In the genomic region with DNA sequence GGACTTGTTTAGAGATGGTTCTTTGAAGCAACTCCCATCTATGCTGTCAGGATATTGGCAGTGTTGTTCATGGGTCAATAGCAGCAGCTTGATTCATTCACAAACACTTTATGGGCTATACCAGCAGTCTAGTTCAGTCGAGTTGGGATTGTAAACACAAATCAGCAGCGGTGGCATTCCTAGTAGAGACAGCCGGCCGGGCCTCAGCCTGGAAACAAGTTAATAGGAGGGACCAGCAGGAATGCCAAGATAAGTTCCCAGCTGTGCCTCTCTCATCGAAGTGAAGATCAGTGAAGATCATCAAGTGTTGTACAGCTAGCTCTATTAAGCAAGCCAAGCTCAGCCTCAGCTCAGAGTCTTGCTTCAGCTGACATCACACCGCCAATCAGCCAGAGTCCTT, we compare ENCODE assay signal across 22 mouse cellular contexts. TPM values are rescaled to one million over a fixed set of nuclear protein-coding genes. Genes with fewer than 3 reads are reported as not detected.
A peak's percentile ranks its signal among the peaks of the same experiment; 100 is the strongest.
DNase-seq lines count a peak whose midpoint lies in the region; ATAC-seq and TF ChIP-seq lines count a peak whose summit lies in the region.
"Had no signal": no experiment of that assay in that cellular context is flagged by ENCODE, and none has a peak within 500 bp of the region (broad histone marks: within the 10 kb centered on the region; RNA-seq: fewer than 3 reads in every experiment).

No protein-coding gene starts in this region.

- ATAC-seq in forebrain, embryonic 11.5 days (replicated peaks; ENCODE audit: low FRiP score) = no peak
- no peak for ATAC-seq in forebrain, embryonic 13.5 days
- ATAC-seq in kidney, embryonic 16.5 days (ENCODE audit: low FRiP score, low TSS enrichment) = no peak
- peak; percentile 89 for ATAC-seq in lung, embryonic 14.5 days (ENCODE audit: insufficient read depth)
- ATAC-seq in liver, postnatal 0 days = no peak
- ATAC-seq: forebrain, embryonic 16.5 days; midbrain, embryonic 16.5 days; Patski had no signal

- H3K4me2 ChIP-seq in forebrain, embryonic 11.5 days (ENCODE audit: low read depth, low read length, severe bottlenecking) = no peak overlapping the region
- no peak overlapping the region for H3K4me2 ChIP-seq in forebrain, embryonic 13.5 days
- no peak overlapping the region for H3K4me2 ChIP-seq in kidney, embryonic 16.5 days (replicated peaks; ENCODE audit: low read depth, low read length)
- no peak overlapping the region; the same call in 1 of the 2 replicates for H3K4me2 ChIP-seq in lung, embryonic 14.5 days
- no peak overlapping the region for H3K4me2 ChIP-seq in liver, postnatal 0 days (ENCODE audit: low read depth, low read length)
- H3K4me2 ChIP-seq: embryonic facial prominence, embryonic 12.5 days; hindbrain, embryonic 14.5 days; liver, embryonic 15.5 days had no signal

- H3K36me3 ChIP-seq in forebrain, embryonic 11.5 days (ENCODE audit: control insufficient read depth, insufficient read depth, low read length) = no peaks in the 10 kb centered on the region
- no peaks in the 10 kb centered on the region for H3K36me3 ChIP-seq in forebrain, embryonic 13.5 days (ENCODE audit: poor library complexity, severe bottlenecking)
- H3K36me3 ChIP-seq in kidney, embryonic 16.5 days (ENCODE audit: insufficient read depth, low read length) = no peaks in the 10 kb centered on the region
- no peaks in the 10 kb centered on the region for H3K36me3 ChIP-seq in lung, embryonic 14.5 days (ENCODE audit: insufficient read depth)
- H3K36me3 ChIP-seq in liver, postnatal 0 days (replicated peaks; ENCODE audit: insufficient read depth, low read length) = no peaks in the 10 kb centered on the region
- H3K36me3 ChIP-seq: embryonic facial prominence, embryonic 12.5 days; liver, embryonic 15.5 days had no signal

- TF ChIP-seq EP300 in liver, postnatal 0 days (IDR thresholded peaks at IDR 0.05; ENCODE audit: low read depth) = no peak

- DNase-seq in forebrain, embryonic 11.5 days (ENCODE audit: low spot score) = peak; percentile 11
- no peak for DNase-seq in kidney, adult 11 months
- peak; percentile 97 for DNase-seq in lung, embryonic 14.5 days
- peak; percentile 61 for DNase-seq in lung, postnatal 36 days
- no peak for DNase-seq in thymus, postnatal 36 days
- no peak for DNase-seq in liver, postnatal 0 days
- DNase-seq: adrenal gland, postnatal 10 days; cerebellum, adult 9-10 months; heart, postnatal 36 days; thymus, postnatal 25 days had no signal

- H3K4me3 ChIP-seq in forebrain, embryonic 11.5 days (ENCODE audit: low read depth, low read length) = no peak overlapping the region
- no peak overlapping the region for H3K4me3 ChIP-seq in forebrain, embryonic 13.5 days
- H3K4me3 ChIP-seq in kidney, embryonic 16.5 days (ENCODE audit: low read length) = no peak overlapping the region
- no peak overlapping the region for H3K4me3 ChIP-seq in lung, embryonic 14.5 days (ENCODE audit: low read depth, low read length)
- H3K4me3 ChIP-seq in liver, postnatal 0 days (ENCODE audit: low read depth, low read length) = no peak overlapping the region
- H3K4me3 ChIP-seq: embryonic facial prominence, embryonic 12.5 days; erythroblast, embryonic 14.5 days; liver, embryonic 15.5 days had no signal

- no peak for TF ChIP-seq CTCF in lung, embryonic 14.5 days (IDR thresholded peaks at IDR 0.05; ENCODE audit: low read depth)
- no peak for TF ChIP-seq CTCF in liver, postnatal 0 days (IDR thresholded peaks at IDR 0.05; ENCODE audit: low read depth)

- WGBS in forebrain, embryonic 11.5 days = 79% methylated on average over 6 of the region's 6 CpGs
- WGBS in forebrain, embryonic 13.5 days = 77% methylated on average over 6 of the region's 6 CpGs
- WGBS in kidney, embryonic 16.5 days = 41% methylated on average over 6 of the region's 6 CpGs
- WGBS in lung, embryonic 14.5 days = 21% methylated on average over 6 of the region's 6 CpGs
- 60% methylated on average over 6 of the region's 6 CpGs for WGBS in liver, postnatal 0 days (ENCODE audit: insufficient replicate concordance)

- H3K9ac ChIP-seq in forebrain, embryonic 11.5 days (ENCODE audit: low read length) = no peak overlapping the region
- H3K9ac ChIP-seq in forebrain, embryonic 13.5 days = no peak overlapping the region
- H3K9ac ChIP-seq in kidney, embryonic 16.5 days (replicated peaks; ENCODE audit: low read length) = no peak overlapping the region
- no peak overlapping the region for H3K9ac ChIP-seq in lung, embryonic 14.5 days
- H3K9ac ChIP-seq in liver, postnatal 0 days (replicated peaks) = no peak overlapping the region
- H3K9ac ChIP-seq: embryonic facial prominence, embryonic 12.5 days; hindbrain, embryonic 14.5 days; liver, embryonic 15.5 days had no signal

- no peaks in the 10 kb centered on the region for H3K27me3 ChIP-seq in forebrain, embryonic 11.5 days (ENCODE audit: control insufficient read depth, insufficient read depth, low read length)
- no peaks in the 10 kb centered on the region for H3K27me3 ChIP-seq in forebrain, embryonic 13.5 days
- no peaks in the 10 kb centered on the region for H3K27me3 ChIP-seq in kidney, embryonic 16.5 days (ENCODE audit: insufficient read depth, low read length)
- no peaks in the 10 kb centered on the region for H3K27me3 ChIP-seq in lung, embryonic 14.5 days (ENCODE audit: insufficient read depth, low read length)
- no peaks in the 10 kb centered on the region for H3K27me3 ChIP-seq in liver, postnatal 0 days (ENCODE audit: insufficient read depth, low read length)
- H3K27me3 ChIP-seq: embryonic facial prominence, embryonic 12.5 days; liver, embryonic 15.5 days; Patski had no signal

- no peaks in the 10 kb centered on the region for H3K4me1 ChIP-seq in forebrain, embryonic 11.5 days (replicated peaks; ENCODE audit: control insufficient read depth, insufficient read depth, low read length)
- H3K4me1 ChIP-seq in forebrain, embryonic 13.5 days = no peaks in the 10 kb centered on the region
- H3K4me1 ChIP-seq in kidney, embryonic 16.5 days (ENCODE audit: insufficient read depth, low read length) = peaks cover 61% of the 10 kb centered on the region
- peaks cover 14% of the 10 kb centered on the region for H3K4me1 ChIP-seq in lung, embryonic 14.5 days (ENCODE audit: insufficient read depth)
- H3K4me1 ChIP-seq in liver, postnatal 0 days (ENCODE audit: insufficient read depth) = peaks cover 31% of the 10 kb centered on the region
- H3K4me1 ChIP-seq: embryonic facial prominence, embryonic 12.5 days had no signal

- no peak overlapping the region for H3K27ac ChIP-seq in forebrain, embryonic 11.5 days (ENCODE audit: low read depth, low read length)
- H3K27ac ChIP-seq in forebrain, embryonic 13.5 days = no peak overlapping the region
- H3K27ac ChIP-seq in kidney, embryonic 16.5 days (ENCODE audit: low read length) = peak overlapping the region; percentile 48
- peak overlapping the region; percentile 85 for H3K27ac ChIP-seq in lung, embryonic 14.5 days (ENCODE audit: low read depth)
- H3K27ac ChIP-seq in liver, postnatal 0 days (ENCODE audit: low read depth) = no peak overlapping the region
- H3K27ac ChIP-seq: embryonic facial prominence, embryonic 12.5 days; hindbrain, embryonic 14.5 days; liver, embryonic 15.5 days had no signal

- H3K9me3 ChIP-seq in forebrain, embryonic 11.5 days (ENCODE audit: control insufficient read depth, low read length) = no peaks in the 10 kb centered on the region
- no peaks in the 10 kb centered on the region for H3K9me3 ChIP-seq in forebrain, embryonic 13.5 days (replicated peaks)
- H3K9me3 ChIP-seq in kidney, embryonic 16.5 days (ENCODE audit: low read length) = no peaks in the 10 kb centered on the region
- no peaks in the 10 kb centered on the region for H3K9me3 ChIP-seq in lung, embryonic 14.5 days (ENCODE audit: low read depth, low read length)
- H3K9me3 ChIP-seq in liver, postnatal 0 days (ENCODE audit: low read length) = no peaks in the 10 kb centered on the region
- H3K9me3 ChIP-seq: embryonic facial prominence, embryonic 12.5 days; liver, embryonic 15.5 days had no signal

RNA-seq across cellular contexts. Expression of gene Tmigd1, which starts 5.6 kb away (rescaled TPM):
- not detected in 2 replicates for polyA plus RNA-seq in forebrain, embryonic 11.5 days (2014; fragmentation: Nextera tagmentation; extraction: Ambion mirVana)
- polyA plus RNA-seq in forebrain, embryonic 13.5 days (2015; fragmentation: Nextera tagmentation; extraction: Ambion mirVana) = 0.12 TPM in 1 of 2 replicates, not detected in the other
- polyA plus RNA-seq in kidney, embryonic 16.5 days (2015; fragmentation: Nextera tagmentation; extraction: Ambion mirVana) = 3.2 and 4.1 TPM in 2 replicates
- polyA plus RNA-seq in lung, embryonic 14.5 days (2014; fragmentation: Nextera tagmentation; extraction: Ambion mirVana) = 0.13 TPM in 1 of 2 replicates, not detected in the other
- polyA plus RNA-seq in liver, postnatal 0 days (2015; fragmentation: Nextera tagmentation; extraction: Ambion mirVana) = 0.11 TPM in 1 of 2 replicates, not detected in the other
- polyA plus RNA-seq: cortical plate, adult 2 months; embryonic facial prominence, embryonic 12.5 days; erythroblast, embryonic 14.5 days; forebrain, embryonic 16.5 days; heart, embryonic 14.5 days; hindbrain, embryonic 14.5 days; liver, embryonic 15.5 days; midbrain, embryonic 16.5 days; testis, adult 2 months had no signal

RNA-seq across cellular contexts. Expression of gene Blmh, which starts 28.2 kb away (rescaled TPM):
- polyA plus RNA-seq in forebrain, embryonic 11.5 days (2014; fragmentation: Nextera tagmentation; extraction: Ambion mirVana) = 167 and 174 TPM in 2 replicates
- polyA plus RNA-seq in forebrain, embryonic 13.5 days (2015; fragmentation: Nextera tagmentation; extraction: Ambion mirVana) = 151 and 152 TPM in 2 replicates
- 190 and 196 TPM in 2 replicates for polyA plus RNA-seq in kidney, embryonic 16.5 days (2015; fragmentation: Nextera tagmentation; extraction: Ambion mirVana)
- 155 and 160 TPM in 2 replicates for polyA plus RNA-seq in lung, embryonic 14.5 days (2014; fragmentation: Nextera tagmentation; extraction: Ambion mirVana)
- polyA plus RNA-seq in liver, postnatal 0 days (2015; fragmentation: Nextera tagmentation; extraction: Ambion mirVana) = 34.2 and 34.6 TPM in 2 replicates

RNA-seq across cellular contexts. Expression of gene Cpd, which starts 49.5 kb away (rescaled TPM):
- 14.3 and 15.6 TPM in 2 replicates for polyA plus RNA-seq in forebrain, embryonic 11.5 days (2014; fragmentation: Nextera tagmentation; extraction: Ambion mirVana)
- 5.1 and 5.2 TPM in 2 replicates for polyA plus RNA-seq in forebrain, embryonic 13.5 days (2015; fragmentation: Nextera tagmentation; extraction: Ambion mirVana)
- 12.3 and 13.9 TPM in 2 replicates for polyA plus RNA-seq in kidney, embryonic 16.5 days (2015; fragmentation: Nextera tagmentation; extraction: Ambion mirVana)
- 33.4 and 37.6 TPM in 2 replicates for polyA plus RNA-seq in lung, embryonic 14.5 days (2014; fragmentation: Nextera tagmentation; extraction: Ambion mirVana)
- 3.3 and 3.7 TPM in 2 replicates for polyA plus RNA-seq in liver, postnatal 0 days (2015; fragmentation: Nextera tagmentation; extraction: Ambion mirVana)

Comparison
In these comparisons a context has a peak if more than half of its experiments do, and no peak if none do; other contexts are left out.
1. DNase-seq: peak in forebrain, embryonic 11.5 days (single experiment), lung, embryonic 14.5 days (single experiment) and lung, postnatal 36 days (single experiment); none in kidney, adult 11 months (single experiment), thymus, postnatal 36 days (0 of 2) and liver, postnatal 0 days (single experiment).
2. H3K27ac ChIP-seq: peak in kidney, embryonic 16.5 days (single experiment) and lung, embryonic 14.5 days (single experiment); none in forebrain, embryonic 11.5 days (single experiment), forebrain, embryonic 13.5 days (single experiment) and liver, postnatal 0 days (single experiment).